29 mouse cellular contexts compared by ENCODE assay signal in genomic region chr11:49186452-49186851, GRCm38 (mm10). TPM values are rescaled to one million over a fixed set of nuclear protein-coding genes. Genes with fewer than 3 reads are reported as not detected.
DNase-seq lines count a peak whose midpoint lies in the region; ATAC-seq lines count a peak whose summit lies in the region.
"Had no signal": no experiment of that assay in that cellular context is flagged by ENCODE, and none has a peak within 500 bp of the region (broad histone marks: within the 10 kb centered on the region; RNA-seq: fewer than 3 reads in every experiment).

No protein-coding gene starts in this region.

- DNase-seq in kidney, postnatal 10 days = peak; percentile 16
- DNase-seq in kidney, adult 9 months = no peak
- DNase-seq in 3T3-L1 (ENCODE audit: low read depth, low spot score) = peak; percentile 12
- DNase-seq: adrenal gland, adult 2 months; cerebellum, adult 8-10 months; gastrocnemius, postnatal 14 days; kidney, postnatal 36 days; layer of hippocampus, adult 9-11 months; liver, embryonic 13.5 days; midbrain, embryonic 14.5 days had no signal

- H3K27me3 ChIP-seq in heart, embryonic 16.5 days (ENCODE audit: control insufficient read depth, insufficient read depth, low read length) = no peaks in the 10 kb centered on the region
- H3K27me3 ChIP-seq in heart, embryonic 12.5 days (replicated peaks) = no peaks in the 10 kb centered on the region
- no peaks in the 10 kb centered on the region for H3K27me3 ChIP-seq in forebrain, embryonic 13.5 days
- H3K27me3 ChIP-seq: forebrain, embryonic 12.5 days; liver, embryonic 13.5 days; lung, embryonic 15.5 days had no signal

- WGBS in heart, embryonic 16.5 days = 75% methylated on average over 6 of the region's 6 CpGs
- 77% methylated on average over 6 of the region's 6 CpGs for WGBS in heart, embryonic 12.5 days
- WGBS in forebrain, embryonic 13.5 days = 79% methylated on average over 6 of the region's 6 CpGs

- no peak for ATAC-seq in heart, embryonic 16.5 days (replicated peaks; ENCODE audit: extremely low read depth, insufficient read depth, low FRiP score)
- no peak for ATAC-seq in heart, embryonic 12.5 days (ENCODE audit: insufficient number of reproducible peaks, low FRiP score)
- ATAC-seq in common myeloid progenitor, adult 5-6 weeks (replicated peaks; ENCODE audit: low read depth, poor library complexity, severe bottlenecking) = peak; percentile 34
- no peak for ATAC-seq in forebrain, embryonic 13.5 days

- H3K9me3 ChIP-seq in heart, embryonic 16.5 days (replicated peaks; ENCODE audit: control insufficient read depth, low read length) = no peaks in the 10 kb centered on the region
- no peaks in the 10 kb centered on the region for H3K9me3 ChIP-seq in heart, embryonic 12.5 days (replicated peaks)
- no peaks in the 10 kb centered on the region for H3K9me3 ChIP-seq in forebrain, embryonic 13.5 days (replicated peaks)
- H3K9me3 ChIP-seq: forebrain, embryonic 12.5 days; heart, embryonic 10.5 days; limb, embryonic 10.5 days; liver, embryonic 13.5 days; lung, embryonic 15.5 days; neural tube, embryonic 15.5 days had no signal

- peak overlapping the region; percentile 23 for H3K4me3 ChIP-seq in heart, embryonic 16.5 days (ENCODE audit: low read length)
- H3K4me3 ChIP-seq in heart, embryonic 12.5 days = no peak overlapping the region
- no peak overlapping the region for H3K4me3 ChIP-seq in forebrain, embryonic 13.5 days
- H3K4me3 ChIP-seq: forebrain, embryonic 12.5 days; heart, embryonic 10.5 days; limb, embryonic 10.5 days; liver, embryonic 13.5 days; lung, embryonic 15.5 days; myocyte; neural tube, embryonic 15.5 days had no signal

- no peak overlapping the region for H3K9ac ChIP-seq in heart, embryonic 16.5 days (ENCODE audit: low read length)
- H3K9ac ChIP-seq in heart, embryonic 12.5 days = no peak overlapping the region
- H3K9ac ChIP-seq in forebrain, embryonic 13.5 days = no peak overlapping the region
- H3K9ac ChIP-seq: forebrain, embryonic 12.5 days; liver, embryonic 13.5 days; lung, embryonic 15.5 days; neural tube, embryonic 15.5 days had no signal

- H3K4me1 ChIP-seq in heart, embryonic 16.5 days (ENCODE audit: control insufficient read depth, insufficient read depth, low read length) = no peaks in the 10 kb centered on the region
- no peaks in the 10 kb centered on the region for H3K4me1 ChIP-seq in heart, embryonic 12.5 days (replicated peaks)
- H3K4me1 ChIP-seq in forebrain, embryonic 13.5 days = no peaks in the 10 kb centered on the region
- H3K4me1 ChIP-seq: forebrain, embryonic 12.5 days; heart, embryonic 10.5 days; limb, embryonic 10.5 days; liver, embryonic 13.5 days; lung, embryonic 15.5 days; neural tube, embryonic 15.5 days had no signal

- peak overlapping the region; percentile 16; the same call in 1 of the 2 replicates for H3K4me2 ChIP-seq in heart, embryonic 16.5 days (ENCODE audit: low read depth, low read length)
- no peak overlapping the region for H3K4me2 ChIP-seq in heart, embryonic 12.5 days
- no peak overlapping the region for H3K4me2 ChIP-seq in forebrain, embryonic 13.5 days
- H3K4me2 ChIP-seq: forebrain, embryonic 12.5 days; liver, embryonic 13.5 days; lung, embryonic 15.5 days; neural tube, embryonic 15.5 days had no signal

- H3K27ac ChIP-seq in heart, embryonic 16.5 days (ENCODE audit: low read length) = peak overlapping the region; percentile 30
- no peak overlapping the region for H3K27ac ChIP-seq in heart, embryonic 12.5 days (ENCODE audit: poor library complexity, severe bottlenecking)
- H3K27ac ChIP-seq in forebrain, embryonic 13.5 days = no peak overlapping the region
- H3K27ac ChIP-seq: forebrain, embryonic 12.5 days; heart, embryonic 10.5 days; limb, embryonic 10.5 days; liver, embryonic 13.5 days; lung, embryonic 15.5 days; neural tube, embryonic 15.5 days had no signal

- no peaks in the 10 kb centered on the region for H3K36me3 ChIP-seq in heart, embryonic 16.5 days (ENCODE audit: control insufficient read depth, insufficient read depth)
- no peaks in the 10 kb centered on the region for H3K36me3 ChIP-seq in heart, embryonic 12.5 days
- H3K36me3 ChIP-seq in forebrain, embryonic 13.5 days (ENCODE audit: poor library complexity, severe bottlenecking) = no peaks in the 10 kb centered on the region
- H3K36me3 ChIP-seq: forebrain, embryonic 12.5 days; heart, embryonic 10.5 days; limb, embryonic 10.5 days; liver, embryonic 13.5 days; lung, embryonic 15.5 days; neural tube, embryonic 15.5 days had no signal

RNA-seq across cellular contexts. Expression of gene Btnl9, which starts 0.5 kb away (rescaled TPM):
- polyA plus RNA-seq in heart, embryonic 16.5 days (2015; fragmentation: Nextera tagmentation; extraction: Ambion mirVana) = 6.4 and 8.0 TPM in 2 replicates
- 1.4 and 1.9 TPM in 2 replicates for polyA plus RNA-seq in heart, embryonic 12.5 days (2016; fragmentation: Nextera tagmentation; extraction: Ambion mirVana)
- total RNA-seq in common myeloid progenitor, adult 5-6 weeks (2017) = 11.1 and 13.6 TPM in 2 replicates
- 0.03 and 0.26 TPM in 2 replicates for polyA plus RNA-seq in forebrain, embryonic 13.5 days (2015; fragmentation: Nextera tagmentation; extraction: Ambion mirVana)
- polyA plus RNA-seq: C2C12; cortical plate, adult 2 months; forebrain, embryonic 12.5 days; frontal cortex, adult 2 months; midbrain, embryonic 14.5 days; myocyte had no signal

RNA-seq across cellular contexts. Expression of gene Zfp62, which starts 16.6 kb away (rescaled TPM):
- polyA plus RNA-seq in heart, embryonic 16.5 days (2015; fragmentation: Nextera tagmentation; extraction: Ambion mirVana) = 28.3 and 30.0 TPM in 2 replicates
- 33.5 and 34.6 TPM in 2 replicates for polyA plus RNA-seq in heart, embryonic 12.5 days (2016; fragmentation: Nextera tagmentation; extraction: Ambion mirVana)
- 149 and 168 TPM in 2 replicates for total RNA-seq in common myeloid progenitor, adult 5-6 weeks (2017)
- 58.5 and 58.6 TPM in 2 replicates for polyA plus RNA-seq in forebrain, embryonic 13.5 days (2015; fragmentation: Nextera tagmentation; extraction: Ambion mirVana)

RNA-seq across cellular contexts. Expression of gene Olfr1394, which starts 32.3 kb away (rescaled TPM):
- not detected in 2 replicates for polyA plus RNA-seq in heart, embryonic 16.5 days (2015; fragmentation: Nextera tagmentation; extraction: Ambion mirVana)
- not detected in 2 replicates for polyA plus RNA-seq in heart, embryonic 12.5 days (2016; fragmentation: Nextera tagmentation; extraction: Ambion mirVana)
- not detected in 2 replicates for total RNA-seq in common myeloid progenitor, adult 5-6 weeks (2017)
- polyA plus RNA-seq in forebrain, embryonic 13.5 days (2015; fragmentation: Nextera tagmentation; extraction: Ambion mirVana) = not detected in 2 replicates
- total RNA-seq: adrenal gland, adult 2 months; gastrocnemius, postnatal 14 days; hematopoietic stem cell, adult 5-6 weeks; left cerebral cortex, adult 8-10 months had no signal
- polyA plus RNA-seq: adrenal gland, adult 2 months; C2C12; cortical plate, adult 2 months; embryonic facial prominence, embryonic 11.5 days; forebrain, embryonic 12.5 days; frontal cortex, adult 2 months; heart, embryonic 10.5 days; limb, embryonic 10.5 days; liver, embryonic 13.5 days; lung, embryonic 15.5 days; midbrain, embryonic 14.5 days; myocyte; neural tube, embryonic 15.5 days; stomach, embryonic 16.5 days; thymus, postnatal 0 days; urinary bladder, adult 2 months had no signal

RNA-seq across cellular contexts. Expression of gene Olfr1395, which starts 44.4 kb away (rescaled TPM):
- polyA plus RNA-seq in heart, embryonic 16.5 days (2015; fragmentation: Nextera tagmentation; extraction: Ambion mirVana) = not detected in 2 replicates
- not detected in 2 replicates for polyA plus RNA-seq in heart, embryonic 12.5 days (2016; fragmentation: Nextera tagmentation; extraction: Ambion mirVana)
- not detected in 2 replicates for total RNA-seq in common myeloid progenitor, adult 5-6 weeks (2017)
- polyA plus RNA-seq in forebrain, embryonic 13.5 days (2015; fragmentation: Nextera tagmentation; extraction: Ambion mirVana) = not detected in 2 replicates
- total RNA-seq: adrenal gland, adult 2 months; gastrocnemius, postnatal 14 days; hematopoietic stem cell, adult 5-6 weeks; left cerebral cortex, adult 8-10 months had no signal
- polyA plus RNA-seq: adrenal gland, adult 2 months; C2C12; cortical plate, adult 2 months; embryonic facial prominence, embryonic 11.5 days; forebrain, embryonic 12.5 days; heart, embryonic 10.5 days; limb, embryonic 10.5 days; liver, embryonic 13.5 days; lung, embryonic 15.5 days; midbrain, embryonic 14.5 days; myocyte; neural tube, embryonic 15.5 days; stomach, embryonic 16.5 days; thymus, postnatal 0 days; urinary bladder, adult 2 months had no signal

RNA-seq across cellular contexts. Expression of gene Mgat1, which starts 57.5 kb away (rescaled TPM):
- 57.4 and 61.4 TPM in 2 replicates for polyA plus RNA-seq in heart, embryonic 16.5 days (2015; fragmentation: Nextera tagmentation; extraction: Ambion mirVana)
- 45.7 TPM in 2 replicates for polyA plus RNA-seq in heart, embryonic 12.5 days (2016; fragmentation: Nextera tagmentation; extraction: Ambion mirVana)
- 54.5 and 81.2 TPM in 2 replicates for total RNA-seq in common myeloid progenitor, adult 5-6 weeks (2017)
- 25.5 and 30.6 TPM in 2 replicates for polyA plus RNA-seq in forebrain, embryonic 13.5 days (2015; fragmentation: Nextera tagmentation; extraction: Ambion mirVana)
